Mouse (Mus musculus): ENCODE data around the gene Gng11.

DNA sequence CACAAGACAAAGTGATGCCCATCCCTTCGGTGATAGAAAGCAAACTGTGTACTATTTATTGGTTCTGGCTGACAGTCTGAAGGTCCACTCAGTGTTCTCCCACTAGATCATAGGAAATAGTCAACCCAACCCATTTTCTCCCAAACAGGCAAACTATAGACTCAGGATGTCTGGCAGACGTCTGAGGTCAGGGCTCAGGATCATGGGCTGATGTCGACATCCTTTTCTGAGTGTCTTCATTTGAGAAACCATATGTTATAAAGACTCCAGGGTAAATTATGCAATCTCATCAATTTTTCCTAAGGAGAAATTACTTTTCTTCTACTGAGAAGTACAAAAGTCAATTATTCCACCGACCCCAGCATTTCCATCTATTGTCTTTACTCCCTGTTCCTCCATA, 5.6 kb upstream of the Gng11 start:
- TF ChIP-seq POLR2A (IDR thresholded peaks at IDR 0.05; ENCODE audit: low read depth, low read length) (no peak), CTCF (IDR thresholded peaks at IDR 0.05; ENCODE audit: extremely low read depth, insufficient read length, insufficient replicate concordance, low read depth, low read length) (no peak)
